In the genomic region with DNA sequence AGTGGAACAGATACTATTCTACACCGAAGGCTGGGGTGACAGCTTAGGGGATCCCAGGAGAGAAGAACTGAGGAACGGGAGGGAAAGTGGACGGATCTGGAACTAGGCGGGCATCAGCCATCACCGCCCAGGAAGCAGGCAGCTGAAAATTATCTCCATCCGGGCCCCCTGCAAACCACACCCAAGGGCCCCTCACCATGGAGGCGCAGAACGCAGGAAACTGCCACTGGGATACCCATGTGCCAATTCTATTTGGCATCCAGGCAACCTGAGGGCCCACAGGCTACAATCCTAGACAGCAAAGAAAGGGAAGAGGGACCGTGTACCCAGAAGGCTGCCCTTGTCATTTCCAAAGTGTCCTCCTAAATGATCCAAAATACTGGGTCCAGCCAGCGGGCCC, we compare ENCODE assay signal across 9 mouse cellular contexts. TPM values are rescaled to one million over a fixed set of nuclear protein-coding genes. Genes with fewer than 3 reads are reported as not detected.
DNase-seq lines count a peak whose midpoint lies in the region; ATAC-seq and TF ChIP-seq lines count a peak whose summit lies in the region.
"Had no signal": no experiment of that assay in that cellular context is flagged by ENCODE, and none has a peak within 500 bp of the region (broad histone marks: within the 10 kb centered on the region; RNA-seq: fewer than 3 reads in every experiment).

No protein-coding gene starts in this region.

- TF ChIP-seq CTCF in layer of hippocampus, adult 2 months (conservative IDR thresholded peaks at IDR 0.05), result no peak
- no peak for TF ChIP-seq CTCF in cortical plate, adult 2 months (IDR thresholded peaks at IDR 0.05; ENCODE audit: extremely low read depth, insufficient read depth, low read length)

- no peaks in the 10 kb centered on the region for H3K9me3 ChIP-seq in hindbrain, embryonic 16.5 days (ENCODE audit: control insufficient read depth, low read length)
- no peaks in the 10 kb centered on the region for H3K9me3 ChIP-seq in midbrain, embryonic 12.5 days

- H3K27me3 ChIP-seq in hindbrain, embryonic 16.5 days (replicated peaks; ENCODE audit: control insufficient read depth, insufficient read depth, low read length), result no peaks in the 10 kb centered on the region
- peaks cover 5% of the 10 kb centered on the region; the same call in 1 of the 2 replicates for H3K27me3 ChIP-seq in midbrain, embryonic 12.5 days

- peak overlapping the region; percentile 54 for H3K9ac ChIP-seq in hindbrain, embryonic 16.5 days (ENCODE audit: low read depth, low read length)
- H3K9ac ChIP-seq in midbrain, embryonic 12.5 days (replicated peaks), result no peak overlapping the region

- ATAC-seq in hindbrain, embryonic 16.5 days, result no peak
- no peak for ATAC-seq in midbrain, embryonic 12.5 days (ENCODE audit: low FRiP score, low read depth)
- no peak for ATAC-seq in inflammation-experienced regulatory T-cells, adult 6 months

- H3K4me1 ChIP-seq in cortical plate, adult 2 months (ENCODE audit: control insufficient read depth, insufficient read depth, low read length), result peaks cover 13% of the 10 kb centered on the region; the same call in 1 of the 2 replicates
- peaks cover 47% of the 10 kb centered on the region for H3K4me1 ChIP-seq in hindbrain, embryonic 16.5 days (ENCODE audit: control insufficient read depth, insufficient read depth, low read depth, low read length)
- H3K4me1 ChIP-seq in midbrain, embryonic 12.5 days, result peaks cover 66% of the 10 kb centered on the region

- peak overlapping the region; percentile 97 for H3K27ac ChIP-seq in layer of hippocampus, adult 2 months
- peak overlapping the region; percentile 54; the same call in 1 of the 2 replicates for H3K27ac ChIP-seq in cortical plate, adult 2 months (ENCODE audit: insufficient read depth, low read length)
- H3K27ac ChIP-seq in hindbrain, embryonic 16.5 days (ENCODE audit: low read depth, low read length), result peak overlapping the region; percentile 44
- 0 out of 2 replicates have a peak overlapping the region, but pooled peaks have one; percentile 20 for H3K27ac ChIP-seq in midbrain, embryonic 12.5 days (replicated peaks)

- no peak for DNase-seq in layer of hippocampus, adult 2 months (ENCODE audit: low spot score in 2 of 2)
- no peak for DNase-seq in layer of hippocampus, adult 18-20 months (ENCODE audit: low spot score in 2 of 2)
- DNase-seq in lung, postnatal 25 days (ENCODE audit: low spot score), result no peak
- no peak for DNase-seq in frontal cortex, postnatal 10 days (ENCODE audit: low spot score in 2 of 2)

- H3K4me2 ChIP-seq in hindbrain, embryonic 16.5 days (ENCODE audit: low read length), result peak overlapping the region; percentile 49; the same call in 1 of the 2 replicates
- H3K4me2 ChIP-seq in midbrain, embryonic 12.5 days (replicated peaks), result peak overlapping the region; percentile 42; the same call in 1 of the 2 replicates

- no peak overlapping the region; the same call in 1 of the 2 replicates for H3K4me3 ChIP-seq in layer of hippocampus, adult 2 months
- no peak overlapping the region for H3K4me3 ChIP-seq in cortical plate, adult 2 months (ENCODE audit: insufficient read depth, low read length)
- no peak overlapping the region for H3K4me3 ChIP-seq in hindbrain, embryonic 16.5 days (ENCODE audit: low read length)
- no peak overlapping the region for H3K4me3 ChIP-seq in midbrain, embryonic 12.5 days

- no peak for TF ChIP-seq POLR2A in cortical plate, adult 2 months (IDR thresholded peaks at IDR 0.05; ENCODE audit: extremely low read depth, insufficient read depth, low read length)

- WGBS in hindbrain, embryonic 16.5 days, result 89% methylated on average over 10 of the region's 10 CpGs
- WGBS in midbrain, embryonic 12.5 days, result 81% methylated on average over 10 of the region's 10 CpGs

- peaks cover 6% of the 10 kb centered on the region; the same call in 1 of the 2 replicates for H3K36me3 ChIP-seq in hindbrain, embryonic 16.5 days (ENCODE audit: control insufficient read depth, insufficient read depth, low read length)
- H3K36me3 ChIP-seq in midbrain, embryonic 12.5 days, result no peaks in the 10 kb centered on the region

RNA-seq across cellular contexts. Expression of gene Klf16, which starts 6.7 kb away (rescaled TPM):
- total RNA-seq in layer of hippocampus, adult 2 months (2021), result 10 to 100 TPM; 50.8 to 56.8 TPM
- total RNA-seq in layer of hippocampus, adult 18-20 months (2021), result 10 to 100 TPM; 57.3 to 62.1 TPM
- 34.7 and 36.9 TPM in 2 replicates for polyA plus RNA-seq in cortical plate, adult 2 months (2012; rRNA removed)
- polyA plus RNA-seq in hindbrain, embryonic 16.5 days (2015; fragmentation: Nextera tagmentation; extraction: Ambion mirVana), result 5.1 and 5.8 TPM in 2 replicates
- polyA plus RNA-seq in midbrain, embryonic 12.5 days (2016; fragmentation: Nextera tagmentation; extraction: Ambion mirVana), result 6.1 and 6.2 TPM in 2 replicates
- polyA plus RNA-seq in inflammation-experienced regulatory T-cells, adult 6 months (2017; shearing (Covaris generic)), result 1 to 10 TPM; 6.3 to 7.1 (median 6.8) TPM

RNA-seq across cellular contexts. Expression of gene Rexo1, which starts 9.1 kb away (rescaled TPM):
- total RNA-seq in layer of hippocampus, adult 2 months (2021), result 10 to 100 TPM; 51.6 to 52.8 TPM
- 10 to 100 TPM; 44.8 to 48.1 TPM for total RNA-seq in layer of hippocampus, adult 18-20 months (2021)
- polyA plus RNA-seq in cortical plate, adult 2 months (2012; rRNA removed), result 44.7 and 45.0 TPM in 2 replicates
- 25.8 and 26.5 TPM in 2 replicates for polyA plus RNA-seq in hindbrain, embryonic 16.5 days (2015; fragmentation: Nextera tagmentation; extraction: Ambion mirVana)
- 36.5 and 37.3 TPM in 2 replicates for polyA plus RNA-seq in midbrain, embryonic 12.5 days (2016; fragmentation: Nextera tagmentation; extraction: Ambion mirVana)
- 10 to 100 TPM; 11.3 to 18.6 (median 14.9) TPM for polyA plus RNA-seq in inflammation-experienced regulatory T-cells, adult 6 months (2017; shearing (Covaris generic))

RNA-seq across cellular contexts. Expression of gene Abhd17a, which starts 19.7 kb away (rescaled TPM):
- total RNA-seq in layer of hippocampus, adult 2 months (2021), result 100 to 1,000 TPM; 158 to 166 TPM
- total RNA-seq in layer of hippocampus, adult 18-20 months (2021), result 100 to 1,000 TPM; 166 to 168 TPM
- 329 and 330 TPM in 2 replicates for polyA plus RNA-seq in cortical plate, adult 2 months (2012; rRNA removed)
- 127 and 130 TPM in 2 replicates for polyA plus RNA-seq in hindbrain, embryonic 16.5 days (2015; fragmentation: Nextera tagmentation; extraction: Ambion mirVana)
- 104 and 105 TPM in 2 replicates for polyA plus RNA-seq in midbrain, embryonic 12.5 days (2016; fragmentation: Nextera tagmentation; extraction: Ambion mirVana)
- polyA plus RNA-seq in inflammation-experienced regulatory T-cells, adult 6 months (2017; shearing (Covaris generic)), result 10 to 100 TPM in 2 of 3 experiments, 1 to 10 TPM in 1; 8.6 to 12.0 (median 11.4) TPM

RNA-seq across cellular contexts. Expression of gene Atp8b3, which starts 31.5 kb away (rescaled TPM):
- total RNA-seq in layer of hippocampus, adult 2 months (2021), result under 1 TPM; 0.12 to 0.31 TPM
- under 1 TPM; 0.18 to 0.22 TPM for total RNA-seq in layer of hippocampus, adult 18-20 months (2021)
- polyA plus RNA-seq in cortical plate, adult 2 months (2012; rRNA removed), result 0.08 and 0.09 TPM in 2 replicates
- 1.5 and 1.6 TPM in 2 replicates for polyA plus RNA-seq in hindbrain, embryonic 16.5 days (2015; fragmentation: Nextera tagmentation; extraction: Ambion mirVana)
- 0.78 and 0.97 TPM in 2 replicates for polyA plus RNA-seq in midbrain, embryonic 12.5 days (2016; fragmentation: Nextera tagmentation; extraction: Ambion mirVana)
- not detected for polyA plus RNA-seq in inflammation-experienced regulatory T-cells, adult 6 months (2017; shearing (Covaris generic))
- total RNA-seq: hematopoietic stem cell, adult 5-6 weeks had no signal

RNA-seq across cellular contexts. Expression of gene Scamp4, which starts 32.3 kb away (rescaled TPM):
- total RNA-seq in layer of hippocampus, adult 2 months (2021), result 10 to 100 TPM; 42.9 to 43.1 TPM
- total RNA-seq in layer of hippocampus, adult 18-20 months (2021), result 10 to 100 TPM; 43.9 to 54.4 TPM
- polyA plus RNA-seq in cortical plate, adult 2 months (2012; rRNA removed), result 63.2 and 63.9 TPM in 2 replicates
- polyA plus RNA-seq in hindbrain, embryonic 16.5 days (2015; fragmentation: Nextera tagmentation; extraction: Ambion mirVana), result 73.6 and 80.8 TPM in 2 replicates
- polyA plus RNA-seq in midbrain, embryonic 12.5 days (2016; fragmentation: Nextera tagmentation; extraction: Ambion mirVana), result 63.1 and 68.4 TPM in 2 replicates
- polyA plus RNA-seq in inflammation-experienced regulatory T-cells, adult 6 months (2017; shearing (Covaris generic)), result 100 to 1,000 TPM in 2 of 3 experiments, 10 to 100 TPM in 1; 96.2 to 110 (median 108) TPM

Comparison
In these comparisons a context has a peak if more than half of its experiments do, and no peak if none do; other contexts are left out.
1. H3K27ac ChIP-seq: peak in every context shown above with its lines; median percentile 97 in layer of hippocampus, adult 2 months; 54 in cortical plate, adult 2 months; 44 in hindbrain, embryonic 16.5 days; 20 in midbrain, embryonic 12.5 days.